Mouse (Mus musculus): ENCODE results near the gene Cbx3.

Gene Cbx3

GRCm38 (mm10) chr6:51470311-51471178, at the start of gene Cbx3:
Gene Cbx3, plus strand, starts transcription at chr6:51470360.
- peak; percentile 94 for DNase-seq (ENCODE audit: low read depth, low spot score)

- no peak for DNase-seq (ENCODE audit: low read depth, low spot score)
These were observed 46.6 kb upstream of the Cbx3 start for GRCm38 (mm10) chr6:51423466-51424122.

- no peak for DNase-seq (ENCODE audit: low read depth, low spot score)
These were observed 45.6 kb upstream of the Cbx3 start for GRCm38 (mm10) chr6:51424537-51424936.

- peak; percentile 55 for DNase-seq (ENCODE audit: low read depth, low spot score)
These were observed 37.4 kb upstream of the Cbx3 start, which contains the start of gene Nfe2l3 for GRCm38 (mm10) chr6:51432535-51433397. Gene Nfe2l3, plus strand, starts transcription at chr6:51432670.

- DNase-seq (ENCODE audit: low read depth, low spot score): no peak
These were observed 35.9 kb upstream of the Cbx3 start for GRCm38 (mm10) chr6:51434270-51434669.

GRCm38 (mm10) chr6:51437665-51438064, 32.5 kb upstream of the Cbx3 start:
- no peak for DNase-seq (ENCODE audit: low read depth, low spot score)

- no peak for DNase-seq (ENCODE audit: low read depth, low spot score)
These were observed 31.3 kb upstream of the Cbx3 start for GRCm38 (mm10) chr6:51438826-51439330.

- no peak for DNase-seq (ENCODE audit: low read depth, low spot score)
These were observed 27.8 kb upstream of the Cbx3 start for GRCm38 (mm10) chr6:51442191-51442835.

GRCm38 (mm10) chr6:51452927-51453503, 17.1 kb upstream of the Cbx3 start:
- no peak for DNase-seq (ENCODE audit: low read depth, low spot score)

GRCm38 (mm10) chr6:51454949-51455348, 15.2 kb upstream of the Cbx3 start:
- DNase-seq (ENCODE audit: low read depth, low spot score): no peak

- no peak for DNase-seq (ENCODE audit: low read depth, low spot score)
These were observed 14.0 kb upstream of the Cbx3 start for GRCm38 (mm10) chr6:51456198-51456597.

- no peak for DNase-seq (ENCODE audit: low read depth, low spot score)
These were observed 12.9 kb upstream of the Cbx3 start for GRCm38 (mm10) chr6:51457283-51457682.

- no peak for DNase-seq (ENCODE audit: low read depth, low spot score)
These were observed 12.3 kb upstream of the Cbx3 start for GRCm38 (mm10) chr6:51457770-51458387.

GRCm38 (mm10) chr6:51458925-51459312, 11.2 kb upstream of the Cbx3 start:
- no peak for DNase-seq (ENCODE audit: low read depth, low spot score)

- peak; percentile 60 for DNase-seq (ENCODE audit: low read depth, low spot score)
These were observed 10.7 kb upstream of the Cbx3 start for GRCm38 (mm10) chr6:51459313-51460020.

GRCm38 (mm10) chr6:51460021-51460360, 10.2 kb upstream of the Cbx3 start:
- DNase-seq (ENCODE audit: low read depth, low spot score): no peak

- no peak for DNase-seq (ENCODE audit: low read depth, low spot score)
These were observed 9.8 kb upstream of the Cbx3 start for GRCm38 (mm10) chr6:51460363-51460762.

- DNase-seq (ENCODE audit: low read depth, low spot score): no peak
These were observed 2.5 kb upstream of the Cbx3 start for GRCm38 (mm10) chr6:51467649-51468048.

GRCm38 (mm10) chr6:51468891-51469561, 1.1 kb upstream of the Cbx3 start:
- peak; percentile 84 for DNase-seq (ENCODE audit: low read depth, low spot score)

Data from mesoderm, embryonic 11.5 days (tissue).